Mouse (Mus musculus): ENCODE data around the gene Pla2g4d.

- 0 out of 2 replicates have a peak, but pooled peaks have one; percentile 15 for TF ChIP-seq CTCF (IDR thresholded peaks at IDR 0.05; ENCODE audit: low read depth)
- TF ChIP-seq EP300 (IDR thresholded peaks at IDR 0.05; ENCODE audit: low read depth), result no peak
These were observed 23.5 kb downstream of the Pla2g4d start for GRCm38 (mm10) chr2:120265523-120265922.

All from liver, postnatal 0 days (tissue).